Mouse (Mus musculus) gastrocnemius, adult 2 months (tissue): ENCODE results near the gene Kiss1r. TPM values are rescaled to one million over a fixed set of nuclear protein-coding genes. Genes with fewer than 3 reads are reported as not detected.

Experiments
- DNase-seq: peaks from one replicate; pipeline ENCODE4 v3.0.0; 2022
- H3K27ac ChIP-seq: fragments of 200-600 bp; 2 replicates; pipeline ENCODE4 v1.8.1; 2022; ENCODE audit warnings: mild to moderate bottlenecking
- H3K4me3 ChIP-seq: fragments of 200-600 bp; 2 replicates; pipeline ENCODE4 v1.8.1; 2022; ENCODE audit warnings: mild to moderate bottlenecking, moderate library complexity
- CTCF ChIP-seq: fragments of 200-600 bp; IDR thresholded peaks from 2 replicates; pipeline ENCODE4 v1.8.1; 2022; ENCODE audit warnings: antibody characterized with exemption, mild to moderate bottlenecking, moderate library complexity
- intact Hi-C: fragments of 180-260 bp; cut with DNase I; formaldehyde crosslinking; loops from one replicate; pipeline ENCODE4 v1.15.1; 2025
- total RNA-seq, 2 experiments: library from RNA; stranded (reverse); gene quantifications; 2 replicates each; pipeline ENCODE4 v1.2.3; 2021

The Kiss1r gene
- total RNA-seq, 2 experiments from 2014 or later: 0.17 to 0.23 TPM

DNA sequence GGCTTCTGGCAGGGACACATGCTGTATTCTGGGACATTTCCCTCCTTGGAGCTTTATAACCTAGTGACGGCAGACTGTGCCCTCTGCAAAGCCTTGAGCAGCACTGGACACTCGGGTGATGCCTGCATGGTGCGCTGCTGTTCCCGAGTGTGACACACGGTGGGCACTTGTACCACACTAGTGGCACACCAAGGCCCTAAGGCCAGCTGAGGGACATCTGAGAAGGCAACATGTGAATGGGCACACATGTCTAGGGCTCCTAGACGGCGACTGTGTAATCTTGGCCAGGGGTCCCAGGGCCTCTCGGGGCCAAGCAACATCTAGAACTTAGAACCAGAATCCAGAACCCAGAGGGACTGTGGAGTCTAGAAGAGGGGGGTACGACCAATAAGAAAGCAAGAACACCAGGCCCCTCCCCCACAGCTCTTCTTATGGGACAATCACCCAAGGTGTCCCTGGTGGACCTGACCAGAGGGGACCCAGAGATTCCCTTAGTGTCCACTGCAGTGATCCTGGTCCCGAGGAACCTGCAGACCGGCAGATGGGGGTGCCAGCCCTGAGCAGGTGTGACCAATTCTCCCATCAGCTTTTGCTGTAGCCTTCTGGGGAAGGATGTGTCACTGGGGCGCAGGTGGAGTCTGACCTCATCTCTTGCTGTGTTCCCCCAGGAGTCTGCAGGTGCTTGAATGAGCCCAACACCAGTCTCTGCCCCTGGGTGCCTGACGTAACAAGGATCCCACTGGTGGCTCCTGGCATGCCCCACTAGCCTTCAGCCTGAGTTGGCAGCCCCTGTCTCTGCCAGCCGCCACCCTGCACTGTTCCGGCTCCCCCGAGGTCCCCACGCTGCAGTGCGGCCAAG is 13.4 kb downstream of the Kiss1r start:
- no peak for DNase-seq
- TF ChIP-seq CTCF: no peak
- no peak overlapping the region for H3K27ac ChIP-seq
- no peak overlapping the region for H3K4me3 ChIP-seq
- intact Hi-C loops: no loop called here

DNA sequence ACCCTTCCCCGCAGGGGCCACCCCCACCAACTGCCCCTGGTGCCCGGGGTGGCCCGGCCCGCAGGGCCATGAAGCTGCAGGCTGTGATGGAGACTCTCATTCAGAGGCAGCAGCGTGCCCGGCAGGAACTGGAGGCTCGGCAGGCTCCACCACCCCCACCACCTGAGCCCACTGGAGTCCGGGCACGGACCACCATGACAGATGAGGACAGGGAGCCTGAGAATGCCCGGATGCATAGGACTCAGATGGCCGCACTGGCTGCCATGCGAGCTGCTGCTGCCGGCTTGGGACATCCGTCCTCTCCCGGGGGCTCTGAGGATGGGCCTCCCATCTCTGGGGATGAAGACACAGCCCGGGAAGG is 14.0 kb downstream of the Kiss1r start:
- DNase-seq: no peak
- TF ChIP-seq CTCF: no peak
- intact Hi-C loops: no loop called here
- no peak overlapping the region for H3K27ac ChIP-seq
- no peak overlapping the region for H3K4me3 ChIP-seq

DNA sequence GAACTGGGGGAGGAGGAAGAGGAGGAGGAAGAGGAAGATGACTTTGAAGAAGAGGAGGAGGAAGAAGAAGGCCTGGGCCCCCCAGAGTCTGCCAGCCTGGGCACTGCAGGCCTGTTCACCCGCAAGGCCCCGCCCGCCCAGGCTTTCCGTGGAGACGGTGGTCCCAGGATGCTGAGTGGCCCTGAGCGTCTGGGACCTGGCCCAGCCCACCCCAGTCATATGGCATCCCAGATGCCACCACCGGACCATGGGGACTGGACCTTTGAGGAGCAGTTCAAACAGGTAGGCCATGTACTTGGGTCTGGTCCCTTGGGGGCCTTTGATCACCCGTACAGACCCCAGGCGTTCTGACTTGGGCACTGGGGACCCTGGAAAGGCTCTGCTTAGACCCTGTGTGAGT is 15.0 kb downstream of the Kiss1r start:
- peak overlapping the region; percentile 77; the same call in 1 of the 2 replicates for H3K27ac ChIP-seq
- H3K4me3 ChIP-seq: no peak overlapping the region
- DNase-seq: no peak
- no peak for TF ChIP-seq CTCF
- intact Hi-C loops: no loop called here

DNA sequence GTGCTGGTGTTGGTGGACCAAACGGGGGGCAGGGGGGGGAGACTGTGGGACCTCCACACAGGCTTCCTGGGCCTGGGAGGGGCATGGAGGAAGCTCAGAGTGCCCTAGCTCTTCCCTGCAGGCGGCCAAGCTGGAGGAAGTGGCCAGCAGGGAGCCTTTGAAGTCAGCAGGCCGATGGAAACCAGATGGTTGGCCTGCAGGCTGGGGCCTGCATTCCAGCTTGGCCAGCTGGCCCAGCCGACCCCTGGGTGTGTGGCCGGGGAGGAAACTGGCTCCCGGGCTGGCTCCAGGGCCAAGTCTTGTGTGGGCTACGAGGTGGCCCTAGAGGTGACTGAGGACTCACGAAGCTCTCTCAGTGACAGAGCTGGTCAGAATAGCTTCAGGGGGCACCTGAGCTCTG is 16.0 kb downstream of the Kiss1r start:
- intact Hi-C loops: no loop called here
- peak overlapping the region; percentile 1; the same call in 1 of the 2 replicates for H3K4me3 ChIP-seq
- no peak for TF ChIP-seq CTCF
- H3K27ac ChIP-seq: peak overlapping the region; percentile 77
- peak; percentile 88 for DNase-seq

DNA sequence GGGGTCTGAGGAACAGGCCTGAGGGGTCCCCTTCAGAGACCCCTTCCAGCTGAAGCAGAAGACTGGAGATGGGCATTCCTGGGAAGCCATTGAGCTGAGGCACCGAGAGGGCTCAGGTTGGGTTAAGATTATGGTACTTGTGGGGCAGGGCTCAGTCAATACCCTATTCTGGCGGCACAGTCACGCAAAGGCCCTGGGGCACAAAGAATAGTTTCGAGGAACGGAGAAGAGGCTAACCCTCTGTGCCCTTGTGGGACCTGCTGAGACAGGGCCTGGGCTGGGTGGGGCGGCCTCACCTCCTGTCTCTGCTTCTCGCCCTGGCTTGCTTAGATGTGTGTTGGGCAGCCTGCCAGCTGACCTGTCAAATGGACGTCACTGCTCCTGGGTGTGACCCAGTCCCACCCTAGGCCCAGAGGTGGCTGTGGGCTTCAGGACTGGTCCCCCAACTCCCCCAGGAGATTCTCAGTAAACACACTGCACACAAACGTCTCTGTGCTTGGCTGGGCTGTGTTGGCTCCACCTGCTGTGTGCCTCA is 16.4 kb downstream of the Kiss1r start:
- DNase-seq: peak; percentile 52
- intact Hi-C loops: no loop called here
- peak overlapping the region; percentile 1; the same call in 1 of the 2 replicates for H3K4me3 ChIP-seq
- H3K27ac ChIP-seq: peak overlapping the region; percentile 77
- TF ChIP-seq CTCF: no peak

DNA sequence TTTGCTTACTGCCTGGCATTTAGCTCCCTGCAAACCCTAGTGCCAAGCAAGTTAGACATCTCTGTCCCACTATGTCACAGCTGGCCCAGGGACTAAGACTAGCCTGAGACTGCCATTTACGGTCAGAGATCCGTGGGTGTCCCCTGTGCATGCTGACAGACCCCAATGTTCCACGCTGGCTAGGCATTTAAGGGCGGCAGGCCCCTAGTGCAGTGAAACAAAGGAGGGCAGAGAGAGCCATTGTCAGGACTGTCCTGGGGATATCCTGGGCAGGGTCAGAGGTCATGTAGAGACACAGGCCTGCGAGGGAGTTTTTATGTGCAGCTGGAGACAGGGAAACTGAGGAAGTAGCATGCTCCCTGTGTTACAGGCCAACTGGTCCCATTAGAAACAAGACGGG is 17.1 kb downstream of the Kiss1r start:
- TF ChIP-seq CTCF: no peak
- peak overlapping the region; percentile 5 for H3K4me3 ChIP-seq
- no peak for DNase-seq
- intact Hi-C loops: no loop called here
- H3K27ac ChIP-seq: peak overlapping the region; percentile 77

DNA sequence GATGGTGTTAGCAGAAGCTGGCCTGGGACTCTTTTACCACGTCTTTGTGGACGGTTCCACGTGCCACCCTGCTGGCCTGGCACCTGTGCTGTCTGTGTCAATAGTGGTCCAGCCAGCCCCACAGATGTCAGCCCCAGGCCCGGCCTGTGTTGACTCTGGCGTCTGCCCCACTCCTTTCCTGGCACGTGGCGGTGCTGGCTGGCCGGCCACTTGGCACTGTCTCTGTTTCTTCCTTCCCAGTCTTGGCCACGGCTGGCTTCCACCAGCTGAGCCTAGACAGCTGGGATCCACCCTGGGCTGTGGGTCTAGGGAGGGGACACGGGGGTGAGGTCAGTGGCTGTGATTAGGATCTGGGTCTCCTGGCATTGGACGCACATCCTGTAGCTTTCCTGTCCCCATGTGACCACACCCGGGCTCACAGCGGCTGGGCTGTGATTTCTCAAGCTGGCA is 17.5 kb downstream of the Kiss1r start:
- DNase-seq: peak; percentile 96
- H3K4me3 ChIP-seq: peak overlapping the region; percentile 5
- TF ChIP-seq CTCF: no peak
- intact Hi-C loops: no loop called here
- peak overlapping the region; percentile 77 for H3K27ac ChIP-seq

DNA sequence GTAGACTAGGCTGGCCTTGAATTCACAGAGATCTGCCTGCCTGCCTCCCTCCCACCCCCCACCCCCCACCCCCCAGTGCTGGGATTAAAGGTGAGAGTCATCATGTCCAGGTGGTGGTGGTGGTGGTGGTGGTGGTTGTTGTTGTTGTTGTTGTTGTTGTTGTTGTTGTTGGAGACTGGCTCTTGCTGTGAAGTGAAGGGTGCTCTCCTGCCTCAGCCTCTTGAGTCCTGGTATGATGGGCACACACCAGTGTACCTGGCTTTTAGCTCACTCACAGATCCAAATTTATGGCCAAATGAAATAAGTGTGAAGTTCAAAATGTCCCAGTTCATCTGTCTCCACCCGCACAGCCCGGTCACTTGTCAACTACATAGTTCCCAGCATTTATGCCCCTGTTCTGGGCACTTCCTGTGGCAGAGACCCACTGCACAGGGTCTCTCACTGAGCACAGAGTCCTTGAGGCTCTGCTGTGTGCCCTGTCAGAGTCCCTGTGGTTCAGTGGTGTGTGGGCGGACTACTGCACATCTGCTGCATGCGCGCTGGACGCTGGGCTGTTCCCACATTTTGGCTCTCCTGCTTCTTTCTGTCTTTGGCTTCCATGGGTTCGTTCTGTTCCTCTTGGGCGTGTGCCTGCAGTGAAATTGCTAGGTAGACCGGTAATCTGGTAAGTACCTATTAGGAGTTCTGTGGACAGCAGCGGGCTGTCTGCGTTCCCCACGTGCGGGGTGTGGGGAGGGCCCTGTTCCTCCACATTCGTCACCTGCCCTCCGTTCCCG is 18.2 kb downstream of the Kiss1r start:
- DNase-seq: no peak
- H3K27ac ChIP-seq: peak overlapping the region; percentile 77
- intact Hi-C loops: no loop called here
- H3K4me3 ChIP-seq: 0 out of 2 replicates have a peak overlapping the region, but pooled peaks have one; percentile 5
- no peak for TF ChIP-seq CTCF

DNA sequence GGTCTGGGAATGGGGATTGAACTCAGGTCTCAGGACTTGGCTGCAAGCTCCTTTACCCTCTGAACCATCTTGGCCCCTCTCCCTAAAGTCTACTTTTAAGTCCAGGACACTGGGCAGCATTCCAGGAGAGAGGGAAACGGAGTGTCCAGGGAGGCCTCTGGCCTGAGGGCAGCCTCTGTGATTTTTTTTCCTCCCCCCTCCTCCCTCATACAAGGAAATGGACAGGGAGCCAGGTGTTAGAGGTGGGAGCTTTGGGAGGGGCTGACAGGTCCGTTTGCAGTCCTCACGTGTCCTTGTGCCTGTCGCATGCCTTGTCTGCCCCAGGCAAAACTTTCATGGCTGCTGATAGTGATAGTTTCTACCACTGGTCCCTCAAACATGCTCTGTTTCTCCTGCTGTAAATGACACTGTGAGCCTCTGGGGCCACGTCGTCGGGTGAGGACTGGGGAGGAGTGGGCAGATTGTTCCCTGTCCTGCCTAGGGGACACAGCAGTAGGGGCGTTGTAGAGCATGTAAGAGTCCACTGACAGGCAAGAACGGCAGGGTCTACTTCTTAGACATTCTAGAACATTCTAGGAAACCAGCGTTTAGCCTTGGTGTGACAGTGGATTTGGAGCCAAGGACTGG is 19.6 kb downstream of the Kiss1r start:
- intact Hi-C loops: loop anchor here (2.0 kb wide), 1 partner anchor 16 kb away; no protein-coding TSS in a partner anchor
- no peak for TF ChIP-seq CTCF
- no peak for DNase-seq
- peak overlapping the region; percentile 63 for H3K27ac ChIP-seq
- peak overlapping the region; percentile 55 for H3K4me3 ChIP-seq

DNA sequence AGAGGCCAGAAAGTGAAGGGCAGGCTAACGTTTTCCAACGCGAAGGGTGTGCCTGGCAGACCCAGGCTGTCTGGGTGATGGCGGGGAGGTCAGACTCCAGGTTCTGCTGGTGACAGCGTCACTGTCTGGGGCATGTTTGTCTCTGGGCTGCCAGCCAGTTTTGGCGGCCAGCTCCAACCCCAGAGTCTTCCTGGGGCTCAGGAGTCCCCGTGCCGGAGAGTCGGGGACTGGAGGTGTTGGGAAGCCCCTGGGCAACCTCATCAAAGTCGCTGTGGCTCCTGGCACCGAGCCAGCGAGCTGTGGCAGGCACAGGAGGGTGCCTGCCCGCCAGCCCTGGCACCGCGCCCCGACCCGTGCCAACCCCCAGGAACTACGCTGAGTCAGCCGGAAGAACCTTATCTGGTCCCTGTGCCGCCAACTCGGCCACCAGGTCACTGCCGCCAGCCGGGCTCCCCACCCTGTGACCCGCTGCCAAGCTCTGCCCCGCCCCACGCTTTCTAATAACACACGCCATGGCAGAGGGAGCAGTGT is 20.2 kb downstream of the Kiss1r start:
- peak; percentile 88 for DNase-seq
- Histone ChIP-seq H3K27ac (peak overlapping the region; percentile 63), H3K4me3 (peak overlapping the region; percentile 55)
- no peak for TF ChIP-seq CTCF
- intact Hi-C loops: loop anchor here (2.0 kb wide), 1 partner anchor 16 kb away; no protein-coding TSS in a partner anchor

DNA sequence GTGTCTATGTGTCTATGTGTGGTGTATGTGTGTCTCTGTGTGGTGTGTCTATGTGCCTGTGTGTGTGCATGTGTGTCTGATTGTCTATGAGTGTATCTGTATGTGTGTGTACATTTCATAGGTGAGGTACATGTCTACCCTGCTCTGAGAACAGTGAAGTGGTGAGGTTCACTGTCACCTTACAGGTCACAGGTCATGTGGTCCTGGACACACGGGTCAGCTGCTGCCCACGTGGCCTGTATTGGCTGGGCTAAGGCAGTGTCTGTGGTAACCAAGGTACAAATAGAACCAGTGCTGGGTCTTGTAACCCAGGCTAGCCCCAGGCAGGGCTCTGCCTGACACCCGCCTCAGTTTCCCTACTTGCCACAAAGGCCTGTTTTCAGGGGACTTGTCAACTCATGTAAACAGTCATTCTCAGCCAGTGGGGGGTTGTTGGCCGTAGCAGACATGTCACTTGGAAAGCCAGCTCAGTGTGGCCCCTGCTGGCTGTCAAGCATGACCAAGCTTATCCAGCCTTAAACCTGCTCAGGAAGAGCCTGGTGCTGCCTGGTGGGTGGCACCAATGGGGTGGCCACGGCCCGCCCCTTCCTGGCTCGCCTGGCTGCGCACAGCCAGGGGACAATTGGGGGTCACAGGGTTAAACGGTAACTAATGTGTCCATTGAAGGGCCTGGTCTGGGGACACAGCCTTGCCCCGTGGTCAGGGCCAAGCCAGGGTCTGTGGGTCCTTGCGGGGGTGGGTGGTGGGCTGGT is 21.2 kb downstream of the Kiss1r start:
- Histone ChIP-seq H3K4me3 (no peak overlapping the region), H3K27ac (no peak overlapping the region)
- intact Hi-C loops: loop anchor here (2.0 kb wide), 1 partner anchor 15 kb away; no protein-coding TSS in a partner anchor
- no peak for TF ChIP-seq CTCF
- no peak for DNase-seq

DNA sequence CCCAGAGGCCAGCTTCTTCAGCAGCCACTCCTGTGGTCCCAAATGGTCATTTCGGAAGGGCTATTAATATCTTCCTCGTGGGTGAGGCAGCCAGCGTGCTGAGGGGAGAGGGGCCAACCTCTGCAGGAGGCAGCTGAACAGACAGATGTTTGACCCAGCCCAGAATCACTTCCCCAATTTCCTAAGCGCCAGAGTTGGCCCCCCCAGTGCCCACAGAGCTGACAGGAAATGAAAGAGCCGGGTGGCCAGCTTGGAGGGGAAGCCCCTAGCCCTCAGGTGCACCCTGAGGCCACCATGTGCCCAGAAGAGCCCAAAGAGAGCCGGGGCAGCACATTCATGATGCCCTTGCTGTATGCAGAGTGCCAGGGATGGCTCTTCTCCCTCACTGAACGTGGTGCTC is 24.0 kb downstream of the Kiss1r start:
- intact Hi-C loops: no loop called here
- peak; percentile 48 for DNase-seq
- H3K27ac ChIP-seq: no peak overlapping the region

More for the DNA sequence above, 24.0 kb downstream of the Kiss1r start:
- no peak overlapping the region for H3K4me3 ChIP-seq
- no peak for TF ChIP-seq CTCF
